Mouse (Mus musculus) liver, embryonic 13.5 days (tissue): ENCODE data around the gene Catsper1. TPM values are rescaled to one million over a fixed set of nuclear protein-coding genes. Genes with fewer than 3 reads are reported as not detected.

Experiments used
- ATAC-seq: fragments of 200-750 bp; cut with Nextera tagmentation; 2 replicates; pipeline ENCODE4 v1.8.0; 2017; ENCODE audit warnings: low read depth, mild to moderate bottlenecking, moderate number of reproducible peaks, moderate library complexity
- DNase-seq: peaks from one replicate; pipeline ENCODE4 v3.0.0; 2022
- H3K27ac ChIP-seq: fragments of 300-500 bp; sonication (generic); 2 replicates; pipeline ENCODE4 v1.5.1; 2015; ENCODE audit warnings: moderate library complexity, mild to moderate bottlenecking, inconsistent platforms
- H3K27me3 ChIP-seq: fragments of 300-500 bp; sonication (generic); 2 replicates; pipeline ENCODE4 v1.6.1; 2015; ENCODE audit warnings: mild to moderate bottlenecking, inconsistent platforms
- H3K36me3 ChIP-seq: fragments of 300-500 bp; sonication (generic); 2 replicates; pipeline ENCODE4 v1.6.1; 2015; ENCODE audit warnings: mild to moderate bottlenecking, inconsistent platforms
- H3K4me1 ChIP-seq: fragments of 300-500 bp; sonication (generic); replicated peaks from 2 replicates; pipeline ENCODE4 v1.6.1; 2015; ENCODE audit warnings: inconsistent platforms
- H3K4me2 ChIP-seq: fragments of 300-500 bp; sonication (generic); 2 replicates; pipeline ENCODE4 v1.6.1; 2015; ENCODE audit warnings: inconsistent platforms, mild to moderate bottlenecking, moderate library complexity
- H3K4me3 ChIP-seq: fragments of 300-500 bp; sonication (generic); replicated peaks from 2 replicates; pipeline ENCODE4 v1.5.1; 2015; ENCODE audit warnings: mild to moderate bottlenecking, inconsistent platforms
- H3K9ac ChIP-seq: fragments of 300-500 bp; sonication (generic); 2 replicates; pipeline ENCODE4 v1.6.1; 2015; ENCODE audit warnings: mild to moderate bottlenecking, inconsistent platforms
- H3K9me3 ChIP-seq: fragments of 300-500 bp; sonication (generic); replicated peaks from 2 replicates; pipeline ENCODE4 v1.6.1; 2016; ENCODE audit warnings: inconsistent platforms
- WGBS: fragments of 180-500 bp; shearing (Covaris S2); methylation state at CpG from one replicate; pipeline ENCODE4 v1.1.7; 2015; ENCODE audit not compliant: insufficient replicate concordance; 5-methylcytosine and 5-hydroxymethylcytosine counted together
- polyA plus RNA-seq: library from polyadenylated mRNA; unstranded; fragments of >200 nt; fragmentation: Nextera tagmentation; extraction: Ambion mirVana; gene quantifications from 2 replicates; pipeline ENCODE4 v1.2.1, GENCODE M21; 2015

Catsper1 gene
- polyA plus RNA-seq, 1 experiment from 2014 or later: not detected

GRCm38 (mm10) chr19:5377446-5377845 is 41.9 kb downstream of the Catsper1 start:
- ATAC-seq (no peak), DNase-seq (no peak)
- H3K9ac ChIP-seq: no peak overlapping the region
- H3K27ac ChIP-seq: no peak overlapping the region
- H3K9me3 ChIP-seq: no peaks in the 10 kb centered on the region
- peaks cover 63% of the 10 kb centered on the region for H3K36me3 ChIP-seq
- H3K4me2 ChIP-seq: no peak overlapping the region
- 68% methylated on average over 1 of the region's 1 CpGs for WGBS
- no peaks in the 10 kb centered on the region; the same call in 1 of the 2 replicates for H3K4me1 ChIP-seq
- no peaks in the 10 kb centered on the region for H3K27me3 ChIP-seq
- no peak overlapping the region for H3K4me3 ChIP-seq

- 89% methylated on average over 12 of the region's 12 CpGs for WGBS
Observed at GRCm38 (mm10) chr19:5383326-5383725, 47.8 kb downstream of the Catsper1 start.

GRCm38 (mm10) chr19:5384715-5385114 is 49.2 kb downstream of the Catsper1 start:
- 81% methylated on average over 8 of the region's 8 CpGs for WGBS

More at GRCm38 (mm10) chr19:5383326-5383725, 47.8 kb downstream of the Catsper1 start:
- H3K9ac ChIP-seq: no peak overlapping the region
- H3K4me2 ChIP-seq: no peak overlapping the region
- H3K4me3 ChIP-seq: no peak overlapping the region
- peaks cover 83% of the 10 kb centered on the region for H3K36me3 ChIP-seq
- no peak for DNase-seq
- peaks cover 26% of the 10 kb centered on the region for H3K4me1 ChIP-seq
- H3K27ac ChIP-seq: no peak overlapping the region
- ATAC-seq: no peak
- H3K27me3 ChIP-seq: no peaks in the 10 kb centered on the region
- no peaks in the 10 kb centered on the region for H3K9me3 ChIP-seq

GRCm38 (mm10) chr19:5388011-5388441 is 52.5 kb downstream of the Catsper1 start:
- Histone ChIP-seq H3K27ac (peak overlapping the region; percentile 86), H3K4me3 (peak overlapping the region; percentile 100), H3K9ac (peak overlapping the region; percentile 96), H3K4me2 (peak overlapping the region; percentile 91), H3K27me3 (no peaks in the 10 kb centered on the region), H3K9me3 (no peaks in the 10 kb centered on the region), H3K4me1 (peaks cover 50% of the 10 kb centered on the region), H3K36me3 (peaks cover 36% of the 10 kb centered on the region)
- ATAC-seq: peak; percentile 43
- under 1% methylated on average over 43 of the region's 43 CpGs for WGBS
- peak; percentile 42 for DNase-seq

More at GRCm38 (mm10) chr19:5384715-5385114, 49.2 kb downstream of the Catsper1 start:
- H3K4me1 ChIP-seq: peaks cover 35% of the 10 kb centered on the region
- no peaks in the 10 kb centered on the region for H3K9me3 ChIP-seq
- H3K27me3 ChIP-seq: no peaks in the 10 kb centered on the region
- no peak overlapping the region for H3K9ac ChIP-seq
- peaks cover 70% of the 10 kb centered on the region for H3K36me3 ChIP-seq
- H3K4me2 ChIP-seq: no peak overlapping the region
- H3K4me3 ChIP-seq: no peak overlapping the region
- DNase-seq (no peak), ATAC-seq (no peak)
- no peak overlapping the region for H3K27ac ChIP-seq

GRCm38 (mm10) chr19:5388588-5389242 is 53.2 kb downstream of the Catsper1 start, which contains the start of gene Sart1:
Sart1 (minus strand) TSS chr19:5388703.
- Histone ChIP-seq H3K4me2 (peak within 1 kb of the TSS; percentile 91), H3K9ac (peak within 1 kb of the TSS; percentile 96), H3K9me3 (no peaks in the 10 kb centered on the region), H3K36me3 (peaks cover 30% of the 10 kb centered on the region), H3K4me1 (peaks cover 50% of the 10 kb centered on the region), H3K27me3 (no peaks in the 10 kb centered on the region), H3K4me3 (peak within 1 kb of the TSS; percentile 100), H3K27ac (peak within 1 kb of the TSS; percentile 90)
- ATAC-seq (peak; percentile 93), DNase-seq (peak; percentile 93)
- under 1% methylated on average over 43 of the region's 43 CpGs for WGBS

GRCm38 (mm10) chr19:5389647-5390046 is 54.1 kb downstream of the Catsper1 start:
- ATAC-seq (peak; percentile 47), DNase-seq (peak; percentile 63)
- H3K27ac ChIP-seq: peak overlapping the region; percentile 90
- H3K36me3 ChIP-seq: peaks cover 20% of the 10 kb centered on the region
- peak overlapping the region; percentile 100 for H3K4me3 ChIP-seq
- H3K9ac ChIP-seq: peak overlapping the region; percentile 96
- H3K4me1 ChIP-seq: peaks cover 50% of the 10 kb centered on the region
- H3K27me3 ChIP-seq: no peaks in the 10 kb centered on the region
- no peaks in the 10 kb centered on the region for H3K9me3 ChIP-seq
- 3% methylated on average over 12 of the region's 12 CpGs for WGBS
- peak overlapping the region; percentile 91 for H3K4me2 ChIP-seq

- Histone ChIP-seq H3K9me3 (no peaks in the 10 kb centered on the region), H3K4me2 (peak overlapping the region; percentile 91), H3K4me1 (peaks cover 48% of the 10 kb centered on the region), H3K36me3 (peaks cover 13% of the 10 kb centered on the region), H3K9ac (peak overlapping the region; percentile 96), H3K27me3 (no peaks in the 10 kb centered on the region), H3K4me3 (peak overlapping the region; percentile 100), H3K27ac (peak overlapping the region; percentile 90)
- DNase-seq (no peak), ATAC-seq (no peak)
- 67% methylated on average over 8 of the region's 8 CpGs for WGBS
Observed at GRCm38 (mm10) chr19:5390416-5390815, 54.9 kb downstream of the Catsper1 start.

GRCm38 (mm10) chr19:5392892-5393291 is 57.4 kb downstream of the Catsper1 start:
- 68% methylated on average over 4 of the region's 4 CpGs for WGBS
- no peak for DNase-seq
- H3K27ac ChIP-seq: no peak overlapping the region

More at GRCm38 (mm10) chr19:5392892-5393291, 57.4 kb downstream of the Catsper1 start:
- no peak overlapping the region for H3K4me2 ChIP-seq
- no peaks in the 10 kb centered on the region for H3K27me3 ChIP-seq
- no peaks in the 10 kb centered on the region for H3K36me3 ChIP-seq
- no peak overlapping the region for H3K4me3 ChIP-seq
- H3K9ac ChIP-seq: no peak overlapping the region
- no peak for ATAC-seq
- peaks cover 26% of the 10 kb centered on the region for H3K4me1 ChIP-seq
- H3K9me3 ChIP-seq: no peaks in the 10 kb centered on the region

Other genes with a start within 250 kb of the Catsper1 start
- gene Yif1a, start 247.2 kb upstream of the Catsper1 start, polyA plus RNA-seq: 45.5 and 46.6 TPM in 2 replicates
- 1.3 and 1.4 TPM in 2 replicates for gene Cnih2, start 237.2 kb upstream of the Catsper1 start, polyA plus RNA-seq
- 96.4 and 102 TPM in 2 replicates for gene Rab1b, start 228.7 kb upstream of the Catsper1 start, polyA plus RNA-seq
- gene Klc2, start 217.2 kb upstream of the Catsper1 start, polyA plus RNA-seq: 2.3 and 2.9 TPM in 2 replicates
- 7.7 and 10.4 TPM in 2 replicates for gene Pacs1, start 62.6 kb upstream of the Catsper1 start, polyA plus RNA-seq
- gene Sf3b2, start 40.3 kb upstream of the Catsper1 start, polyA plus RNA-seq: 157 TPM in 2 replicates
- gene Gal3st3, start 37.4 kb upstream of the Catsper1 start, polyA plus RNA-seq: 0.15 and 0.17 TPM in 2 replicates
- gene Cst6, start 13.8 kb downstream of the Catsper1 start, polyA plus RNA-seq: 0.34 and 0.39 TPM in 2 replicates
- 39.6 and 42.6 TPM in 2 replicates for gene Eif1ad, start 31.0 kb downstream of the Catsper1 start, polyA plus RNA-seq
- gene Banf1, start 31.4 kb downstream of the Catsper1 start, polyA plus RNA-seq: 337 and 338 TPM in 2 replicates
- gene Sart1, start 53.0 kb downstream of the Catsper1 start, polyA plus RNA-seq: 35.1 and 41.0 TPM in 2 replicates
- 0.12 TPM in 1 of 2 replicates, not detected in the other for gene Tsga10ip, start 66.8 kb downstream of the Catsper1 start, polyA plus RNA-seq
- gene Drap1, start 89.2 kb downstream of the Catsper1 start, polyA plus RNA-seq: 90.0 and 94.5 TPM in 2 replicates
- 18.0 and 19.0 TPM in 2 replicates for gene AI837181, start 89.4 kb downstream of the Catsper1 start, polyA plus RNA-seq
- gene Fosl1, start 111.8 kb downstream of the Catsper1 start, polyA plus RNA-seq: not detected in 2 replicates
- gene Ccdc85b, start 122.2 kb downstream of the Catsper1 start, polyA plus RNA-seq: 2.0 and 2.1 TPM in 2 replicates
- 34.0 and 34.7 TPM in 2 replicates for gene Fibp, start 124.9 kb downstream of the Catsper1 start, polyA plus RNA-seq
- gene Ctsw, start 132.8 kb downstream of the Catsper1 start, polyA plus RNA-seq: 0.35 and 0.53 TPM in 2 replicates
- 20.4 and 21.4 TPM in 2 replicates for gene Efemp2, start 138.2 kb downstream of the Catsper1 start, polyA plus RNA-seq
- 16.3 and 16.8 TPM in 2 replicates for gene Mus81, start 152.7 kb downstream of the Catsper1 start, polyA plus RNA-seq
- gene Cfl1, start 154.7 kb downstream of the Catsper1 start, polyA plus RNA-seq: 1,341 and 1,482 TPM in 2 replicates
- gene 1700020D05Rik, start 168.0 kb downstream of the Catsper1 start, polyA plus RNA-seq: 0.09 TPM in 1 of 2 replicates, not detected in the other
- gene Snx32, start 174.8 kb downstream of the Catsper1 start, polyA plus RNA-seq: 6.4 and 7.0 TPM in 2 replicates
- gene Ovol1, start 224.9 kb downstream of the Catsper1 start, polyA plus RNA-seq: 0.06 and 0.09 TPM in 2 replicates
- gene Ap5b1, start 232.3 kb downstream of the Catsper1 start, polyA plus RNA-seq: 2.3 and 2.9 TPM in 2 replicates